Mouse (Mus musculus): ENCODE measurements around the gene Cartpt.
A peak's percentile ranks its signal among the peaks of the same experiment; 100 is the strongest.

Gene Cartpt

DNA sequence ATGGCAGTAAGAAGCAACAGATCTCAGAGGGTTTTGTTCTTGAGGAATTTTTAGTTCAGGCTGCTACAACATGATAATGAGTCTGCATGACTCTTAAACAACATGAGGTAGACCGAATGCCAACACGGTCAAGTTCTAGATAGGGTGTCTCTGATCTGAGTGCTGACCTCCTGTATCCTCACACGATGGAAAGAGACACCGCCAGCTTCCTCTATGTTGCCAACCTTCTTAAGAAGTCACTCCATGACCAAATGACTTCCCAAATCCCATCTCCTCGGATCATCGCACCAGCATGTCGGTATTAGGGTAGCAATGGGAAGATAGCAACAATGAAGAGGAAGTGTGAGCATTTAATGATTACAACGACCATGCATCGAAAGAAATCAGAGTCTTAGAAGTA lies 43.6 kb downstream of the Cartpt start:
- DNase-seq (ENCODE audit: low spot score in 2 of 2), result peak in 1 of 2 experiments; percentile 14

DNA sequence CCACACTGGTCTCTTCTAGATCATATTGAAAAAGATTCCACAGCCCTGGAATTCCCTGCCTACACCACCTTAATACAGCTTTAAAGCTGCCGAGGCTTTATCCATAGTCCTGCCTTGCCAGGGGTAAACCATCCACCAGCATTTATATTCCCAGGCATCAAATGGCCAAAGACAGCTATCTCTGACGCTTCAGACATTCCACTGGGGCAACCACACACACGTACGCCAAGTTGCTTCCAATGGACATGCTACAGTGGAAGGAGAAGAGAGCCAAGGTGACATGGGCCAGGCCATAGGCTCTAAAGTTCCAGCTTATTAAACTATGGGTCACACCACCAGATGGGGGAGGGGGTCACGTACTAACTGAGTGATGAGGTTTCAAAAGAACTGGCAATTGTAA lies 45.7 kb downstream of the Cartpt start:
- DNase-seq (ENCODE audit: low spot score in 2 of 2), result peak in 1 of 2 experiments; percentile 14

GRCm38 (mm10) chr13:99853131-99853530 lies 47.8 kb downstream of the Cartpt start:
- no peak for DNase-seq (ENCODE audit: low spot score in 2 of 2)

- DNase-seq (ENCODE audit: low spot score in 2 of 2), result peak in 1 of 2 experiments; percentile 2
These were observed 48.5 kb downstream of the Cartpt start for GRCm38 (mm10) chr13:99852416-99852815.

- peak in 1 of 2 experiments; percentile 18 for DNase-seq (ENCODE audit: low spot score in 2 of 2)
These were observed 49.9 kb downstream of the Cartpt start for GRCm38 (mm10) chr13:99851026-99851425.

- peak; percentile 61 to 67 for DNase-seq (ENCODE audit: low spot score in 2 of 2)
These were observed 51.3 kb downstream of the Cartpt start for GRCm38 (mm10) chr13:99849597-99849996.
